Mouse (Mus musculus): ENCODE data around the gene 2210017I01Rik. TPM values are rescaled to one million over a fixed set of nuclear protein-coding genes. Genes with fewer than 3 reads are reported as not detected.

Gene 2210017I01Rik
- polyA plus RNA-seq, 1 experiment from 2014 or later: not detected

DNA sequence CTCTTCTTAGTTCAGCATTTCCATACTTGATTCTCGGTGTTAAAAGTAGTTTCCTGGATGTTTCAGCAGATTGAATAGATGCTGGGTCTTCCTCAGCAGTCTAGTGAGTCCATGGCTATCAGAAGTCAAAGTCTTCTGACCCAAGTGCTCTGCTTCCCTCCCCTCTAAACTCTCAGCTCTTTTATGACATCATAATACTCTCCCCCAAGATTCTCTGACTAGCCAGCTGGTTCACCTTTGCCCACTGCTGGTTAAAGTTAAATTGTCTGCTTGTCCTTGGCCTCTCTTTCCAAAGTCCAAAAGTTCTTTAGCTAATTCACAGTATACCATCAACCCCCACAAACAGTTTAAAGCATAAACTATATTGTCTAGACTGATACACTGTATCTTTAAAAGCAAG is 18.4 kb downstream of the 2210017I01Rik start, which contains the start of gene Smcp:
Smcp (minus strand) TSS at position 140 of the 400 bp plus-strand sequence.
- H3K4me1 ChIP-seq: no peaks in the 10 kb centered on the region
- no peak for ATAC-seq (ENCODE audit: low FRiP score, low read depth)
- no peak within 1 kb of the TSS for H3K4me2 ChIP-seq (replicated peaks)
- H3K9ac ChIP-seq: no peak within 1 kb of the TSS
- H3K36me3 ChIP-seq: no peaks in the 10 kb centered on the region
- H3K27ac ChIP-seq: no peak within 1 kb of the TSS
- WGBS: 65% methylated on average over 1 of the region's 1 CpGs
- no peaks in the 10 kb centered on the region for H3K9me3 ChIP-seq
- no peak within 1 kb of the TSS for H3K4me3 ChIP-seq
- H3K27me3 ChIP-seq: no peaks in the 10 kb centered on the region

DNA sequence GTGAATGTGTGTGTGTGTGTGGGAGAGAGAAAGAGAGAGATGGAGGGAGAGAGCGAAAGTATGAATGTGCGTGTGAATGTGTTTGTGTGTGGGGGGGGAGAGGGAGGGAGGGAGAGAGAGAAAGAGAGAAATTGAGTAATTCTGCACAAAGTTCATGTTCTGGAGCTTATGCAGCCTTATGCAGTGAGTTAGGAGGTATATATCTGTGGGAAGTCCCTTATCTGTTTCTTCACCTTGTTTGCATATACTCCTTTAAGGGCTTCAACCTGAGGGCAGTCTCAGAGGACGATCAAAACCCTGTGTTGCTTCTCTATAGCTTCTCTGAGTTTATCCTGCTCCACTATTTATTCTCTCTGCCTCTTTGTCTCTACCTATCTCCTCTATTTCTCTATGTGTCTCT is 20.1 kb downstream of the 2210017I01Rik start:
- 78% methylated on average over 3 of the region's 3 CpGs for WGBS
- H3K36me3 ChIP-seq: no peaks in the 10 kb centered on the region
- no peak overlapping the region for H3K4me2 ChIP-seq (replicated peaks)
- no peaks in the 10 kb centered on the region for H3K4me1 ChIP-seq
- no peaks in the 10 kb centered on the region for H3K27me3 ChIP-seq
- no peak overlapping the region for H3K27ac ChIP-seq
- no peak overlapping the region for H3K9ac ChIP-seq
- no peak for ATAC-seq (ENCODE audit: low FRiP score, low read depth)
- no peaks in the 10 kb centered on the region for H3K9me3 ChIP-seq
- no peak overlapping the region for H3K4me3 ChIP-seq

DNA sequence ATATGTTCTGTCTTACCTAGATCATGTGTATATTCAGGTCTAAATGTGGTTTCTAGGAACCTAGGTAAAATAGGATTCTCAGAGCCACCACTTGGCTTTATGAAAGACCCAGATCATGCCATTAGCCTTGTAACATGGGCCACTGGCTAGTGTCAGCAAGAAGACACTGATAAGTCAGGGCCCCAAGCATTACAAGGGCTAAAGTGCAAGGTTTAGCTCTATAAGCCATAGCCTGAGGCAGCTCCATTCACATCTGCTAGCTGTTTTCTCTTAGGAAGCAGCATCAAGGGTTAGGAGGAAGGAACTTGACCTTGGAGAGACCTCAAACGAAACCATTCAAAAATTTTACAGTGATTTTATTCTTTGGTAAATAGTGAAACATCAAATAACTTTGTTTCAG is 22.2 kb downstream of the 2210017I01Rik start:
- no peaks in the 10 kb centered on the region for H3K4me1 ChIP-seq
- no peaks in the 10 kb centered on the region for H3K9me3 ChIP-seq
- WGBS: 60% methylated on average over 1 of the region's 1 CpGs
- no peak overlapping the region for H3K4me3 ChIP-seq
- H3K36me3 ChIP-seq: no peaks in the 10 kb centered on the region
- ATAC-seq (ENCODE audit: low FRiP score, low read depth): no peak
- H3K27ac ChIP-seq: no peak overlapping the region
- H3K4me2 ChIP-seq (replicated peaks): no peak overlapping the region
- no peak overlapping the region for H3K9ac ChIP-seq
- no peaks in the 10 kb centered on the region for H3K27me3 ChIP-seq

DNA sequence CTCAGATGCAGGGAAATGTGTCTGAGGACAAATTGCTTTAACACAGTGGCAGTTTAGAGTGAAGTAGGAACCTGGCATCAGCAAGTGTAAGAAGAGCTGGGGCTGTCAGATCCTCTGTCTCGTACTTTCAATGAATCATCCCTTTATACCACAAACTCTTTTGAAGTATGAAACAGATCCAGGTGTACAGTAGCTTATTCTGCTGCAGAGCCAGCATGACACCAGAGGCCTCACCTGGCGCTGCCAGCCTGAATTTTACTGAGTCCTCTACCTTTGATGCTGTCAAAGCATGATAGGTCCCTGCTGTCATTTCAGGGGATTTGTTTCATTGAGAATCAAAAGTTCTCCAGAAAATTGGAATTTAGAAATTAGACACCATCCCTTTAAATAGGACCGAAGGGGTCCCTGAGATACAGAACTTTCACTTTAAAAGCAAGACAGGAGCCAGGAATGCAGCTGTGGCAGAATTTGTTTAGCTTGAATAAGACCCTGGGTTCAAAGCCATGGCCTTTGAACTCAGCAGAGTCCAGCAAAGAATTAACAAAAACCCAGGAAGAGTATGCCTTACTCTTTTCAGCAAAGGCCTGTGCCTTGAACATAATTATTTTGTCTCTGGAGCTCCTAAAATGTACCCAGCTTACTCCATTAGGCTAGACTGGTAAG is 24.0 kb downstream of the 2210017I01Rik start:
- Histone ChIP-seq H3K9ac (no peak overlapping the region), H3K27ac (no peak overlapping the region), H3K36me3 (no peaks in the 10 kb centered on the region), H3K4me2 (replicated peaks) (no peak overlapping the region), H3K4me1 (no peaks in the 10 kb centered on the region), H3K4me3 (no peak overlapping the region), H3K9me3 (no peaks in the 10 kb centered on the region), H3K27me3 (no peaks in the 10 kb centered on the region)
- WGBS: 68% methylated on average over 3 of the region's 3 CpGs
- ATAC-seq (ENCODE audit: low FRiP score, low read depth): no peak

DNA sequence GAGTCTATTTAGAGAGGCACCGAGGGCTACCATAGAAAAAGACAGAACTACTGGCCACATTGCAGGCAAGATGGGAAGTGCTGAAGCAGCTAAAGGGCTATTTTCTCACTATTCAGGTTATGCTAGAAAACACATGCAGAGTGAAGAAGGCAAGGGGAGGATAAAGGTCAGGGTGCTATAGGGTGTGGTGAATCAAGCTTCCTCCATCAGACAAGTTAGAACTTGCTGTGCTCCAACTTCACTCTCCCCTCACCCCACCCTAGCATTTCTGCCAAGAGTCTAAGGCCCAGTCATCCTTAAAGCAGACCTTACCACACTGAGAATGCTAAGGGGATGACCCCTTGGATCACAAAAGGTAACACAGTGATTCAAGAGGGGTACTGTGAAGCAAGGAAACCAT is 27.8 kb downstream of the 2210017I01Rik start:
- no peaks in the 10 kb centered on the region for H3K36me3 ChIP-seq
- WGBS: 66% methylated on average over 1 of the region's 1 CpGs
- H3K27me3 ChIP-seq: no peaks in the 10 kb centered on the region
- H3K4me3 ChIP-seq: no peak overlapping the region
- H3K9me3 ChIP-seq: no peaks in the 10 kb centered on the region
- no peak overlapping the region for H3K4me2 ChIP-seq (replicated peaks)
- ATAC-seq (ENCODE audit: low FRiP score, low read depth): no peak
- H3K4me1 ChIP-seq: no peaks in the 10 kb centered on the region
- no peak overlapping the region for H3K9ac ChIP-seq
- H3K27ac ChIP-seq: no peak overlapping the region

DNA sequence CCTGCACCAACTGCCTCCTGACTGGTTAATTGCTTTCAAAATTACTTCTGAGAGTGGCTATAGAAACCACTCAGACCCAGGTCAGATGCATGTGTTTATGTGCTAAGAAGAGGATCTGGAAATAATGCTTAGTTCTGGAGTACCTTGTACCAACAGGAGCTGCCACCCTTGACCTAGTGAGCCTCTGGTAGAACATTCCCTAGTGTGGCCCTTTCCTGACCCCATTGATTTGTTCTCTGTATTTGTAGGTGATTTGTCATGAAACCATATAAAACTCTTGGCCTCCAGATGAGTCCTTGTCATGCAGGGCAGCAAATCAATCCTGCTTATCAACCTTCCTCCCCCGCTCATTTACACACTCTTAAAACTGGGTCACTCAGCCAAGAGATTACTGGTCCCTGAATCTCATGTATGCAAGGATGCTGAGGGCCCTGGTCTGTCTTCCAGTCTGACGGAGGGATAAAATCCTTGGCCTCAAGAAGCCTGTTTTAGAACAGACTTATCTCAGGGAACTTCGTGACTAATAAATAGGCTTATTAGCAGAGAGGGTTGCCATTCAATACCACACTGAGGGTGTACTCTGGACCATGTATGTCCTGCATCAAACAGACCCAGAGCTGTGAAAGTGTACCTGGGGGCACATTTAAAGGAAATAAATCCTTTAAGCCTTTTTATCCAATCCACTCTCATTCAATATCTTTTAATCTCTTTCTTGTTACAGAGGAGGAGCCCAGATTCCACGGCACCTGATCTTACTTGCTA is 28.5 kb downstream of the 2210017I01Rik start:
- H3K9ac ChIP-seq: no peak overlapping the region
- no peak overlapping the region for H3K4me3 ChIP-seq
- H3K4me1 ChIP-seq: no peaks in the 10 kb centered on the region
- no peaks in the 10 kb centered on the region for H3K27me3 ChIP-seq
- no peaks in the 10 kb centered on the region for H3K36me3 ChIP-seq
- H3K27ac ChIP-seq: no peak overlapping the region
- H3K9me3 ChIP-seq: no peaks in the 10 kb centered on the region
- ATAC-seq (ENCODE audit: low FRiP score, low read depth): no peak
- no peak overlapping the region for H3K4me2 ChIP-seq (replicated peaks)
- 73% methylated on average over 4 of the region's 4 CpGs for WGBS

DNA sequence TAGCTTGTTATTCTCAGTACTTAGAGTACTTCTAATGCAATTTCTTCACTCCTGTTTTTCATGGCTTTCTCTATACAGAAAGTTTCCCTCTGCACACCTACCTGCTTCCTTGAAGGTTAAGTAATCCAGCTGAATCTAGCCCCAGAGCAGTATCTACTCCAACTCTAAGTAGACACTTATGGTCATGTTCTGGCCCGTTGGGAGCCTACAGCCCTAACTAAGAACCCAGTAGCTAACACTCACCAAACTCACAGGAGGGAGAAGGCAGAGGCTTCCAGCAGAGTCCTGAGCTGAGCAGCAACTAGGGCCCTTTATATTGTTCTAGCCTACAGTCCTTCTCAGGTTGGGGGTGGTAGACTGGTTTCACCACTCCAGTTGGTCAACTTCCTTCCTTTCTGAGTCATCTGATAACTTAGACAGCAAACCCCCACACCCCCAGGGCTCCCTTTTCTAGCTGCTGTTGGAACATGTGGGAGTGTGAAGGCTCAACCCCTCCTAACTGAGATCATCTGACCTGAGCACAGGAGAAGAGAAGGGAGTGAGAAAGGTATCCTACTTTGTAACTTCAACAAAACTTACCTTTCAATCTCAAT is 33.7 kb downstream of the 2210017I01Rik start, which contains the start of gene Ivl:
Ivl (minus strand) TSS at position 287 of the 593 bp plus-strand sequence.
- WGBS: 62% methylated on average over 1 of the region's 1 CpGs
- Histone ChIP-seq H3K9ac (no peak within 1 kb of the TSS), H3K4me3 (no peak within 1 kb of the TSS), H3K4me1 (no peaks in the 10 kb centered on the region), H3K27me3 (no peaks in the 10 kb centered on the region), H3K4me2 (replicated peaks) (no peak within 1 kb of the TSS), H3K9me3 (no peaks in the 10 kb centered on the region), H3K27ac (no peak within 1 kb of the TSS), H3K36me3 (no peaks in the 10 kb centered on the region)
- ATAC-seq (ENCODE audit: low FRiP score, low read depth): no peak

DNA sequence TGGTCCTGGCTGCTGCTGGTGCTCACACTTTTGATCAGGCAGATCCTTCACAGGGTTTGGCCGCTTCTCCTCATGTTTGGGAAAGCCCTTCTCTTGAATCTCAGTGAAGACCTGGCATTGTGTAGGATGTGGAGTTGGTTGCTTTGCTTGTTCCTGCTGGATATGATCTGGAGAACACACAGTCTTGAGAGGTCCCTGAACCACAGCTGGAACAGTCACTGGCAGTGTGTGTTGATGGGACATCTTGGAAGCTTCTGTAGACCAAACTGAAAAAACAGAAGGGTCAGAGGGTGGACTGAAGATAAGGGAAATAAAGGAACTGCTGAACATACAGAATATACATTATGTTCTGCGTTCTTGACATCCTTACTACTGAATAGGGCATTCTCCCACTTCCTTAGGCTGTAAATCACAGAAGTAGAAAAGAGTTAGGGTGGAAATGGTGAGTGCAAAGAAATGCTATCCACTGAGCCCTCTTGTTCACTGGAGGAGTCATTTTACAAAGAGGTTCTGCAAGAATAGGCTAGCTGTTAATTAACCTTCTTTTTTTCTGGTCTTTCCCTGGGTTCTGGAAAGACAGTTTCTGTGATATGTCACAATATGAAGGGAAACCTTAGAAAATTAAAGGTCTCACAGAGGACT is 34.7 kb downstream of the 2210017I01Rik start:
- no peak overlapping the region for H3K9ac ChIP-seq
- no peak for ATAC-seq (ENCODE audit: low FRiP score, low read depth)

DNA sequence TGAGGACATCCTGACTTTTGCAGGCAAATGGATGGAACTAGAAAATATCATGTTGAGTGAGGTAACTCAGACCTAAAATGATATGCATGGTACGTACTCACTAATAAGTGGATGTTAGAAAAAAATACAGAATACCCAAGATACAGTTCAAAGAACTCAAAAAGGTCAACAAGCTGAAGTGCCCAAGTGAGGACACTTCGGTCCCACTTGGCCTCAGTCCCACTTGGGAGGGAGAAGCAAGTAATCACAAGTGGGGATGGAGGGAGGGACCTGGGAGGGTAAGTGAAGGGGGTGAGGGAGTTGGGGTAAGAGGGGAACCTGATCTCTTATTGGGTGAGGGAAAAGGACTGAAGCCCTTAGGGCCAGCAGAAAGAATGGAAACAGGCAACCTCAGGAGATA is 38.5 kb downstream of the 2210017I01Rik start:
- Histone ChIP-seq H3K9me3 (no peaks in the 10 kb centered on the region), H3K4me2 (replicated peaks) (no peak overlapping the region), H3K27me3 (no peaks in the 10 kb centered on the region), H3K4me3 (no peak overlapping the region), H3K4me1 (no peaks in the 10 kb centered on the region), H3K9ac (no peak overlapping the region), H3K27ac (no peak overlapping the region), H3K36me3 (no peaks in the 10 kb centered on the region)
- WGBS: 90% methylated on average over 2 of the region's 2 CpGs
- ATAC-seq (ENCODE audit: low FRiP score, low read depth): no peak

More for the DNA sequence above, 34.7 kb downstream of the 2210017I01Rik start:
- no peak overlapping the region for H3K4me2 ChIP-seq (replicated peaks)
- 47% methylated on average over 2 of the region's 2 CpGs for WGBS
- H3K9me3 ChIP-seq: no peaks in the 10 kb centered on the region
- no peaks in the 10 kb centered on the region for H3K4me1 ChIP-seq
- H3K36me3 ChIP-seq: no peaks in the 10 kb centered on the region
- H3K27ac ChIP-seq: no peak overlapping the region
- no peaks in the 10 kb centered on the region for H3K27me3 ChIP-seq
- no peak overlapping the region for H3K4me3 ChIP-seq

DNA sequence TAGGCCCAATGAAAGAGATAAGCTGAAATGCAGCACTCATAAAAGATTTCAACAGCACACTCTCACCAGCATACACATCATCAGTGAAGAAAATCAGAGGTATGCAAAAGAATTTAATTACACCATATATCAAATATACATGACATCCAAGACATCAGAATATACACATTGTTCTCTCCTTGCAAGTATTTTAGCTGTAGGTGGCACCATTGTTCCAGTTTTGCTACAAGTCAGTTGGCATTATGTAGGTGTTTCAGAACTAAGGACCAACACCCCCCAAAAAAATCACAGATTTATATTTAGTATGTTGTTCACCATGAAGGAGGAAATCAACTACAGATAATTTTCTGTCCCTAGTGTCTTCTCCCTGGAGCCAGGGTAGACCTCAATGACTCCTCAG is 41.9 kb downstream of the 2210017I01Rik start:
- no peak overlapping the region for H3K27ac ChIP-seq
- no peak overlapping the region for H3K4me3 ChIP-seq
- no peak overlapping the region for H3K4me2 ChIP-seq (replicated peaks)
- no peaks in the 10 kb centered on the region for H3K36me3 ChIP-seq
- H3K27me3 ChIP-seq: no peaks in the 10 kb centered on the region
- no peaks in the 10 kb centered on the region for H3K9me3 ChIP-seq
- no peaks in the 10 kb centered on the region for H3K4me1 ChIP-seq
- no peak for ATAC-seq (ENCODE audit: low FRiP score, low read depth)
- no peak overlapping the region for H3K9ac ChIP-seq
